Mouse (Mus musculus) midbrain, embryonic 13.5 days (tissue): Measurements from ENCODE around the gene Pck2. TPM values are rescaled to one million over a fixed set of nuclear protein-coding genes. Genes with fewer than 3 reads are reported as not detected.

Experiments
- ATAC-seq: fragments of 200-750 bp; cut with Nextera tagmentation; 2 replicates; pipeline ENCODE4 v1.8.0; 2017; ENCODE audit warnings: mild to moderate bottlenecking, moderate TSS enrichment, moderate library complexity
- H3K27ac ChIP-seq: fragments of 300-500 bp; sonication (generic); 2 replicates; pipeline ENCODE4 v1.5.1; 2015; ENCODE audit warnings: inconsistent platforms, mild to moderate bottlenecking, moderate library complexity
- H3K27me3 ChIP-seq: fragments of 300-500 bp; sonication (generic); 2 replicates; pipeline ENCODE4 v1.6.1; 2015; ENCODE audit warnings: mild to moderate bottlenecking, inconsistent platforms
- H3K36me3 ChIP-seq: fragments of 300-500 bp; sonication (generic); 2 replicates; pipeline ENCODE4 v1.6.1; 2015; ENCODE audit warnings: mild to moderate bottlenecking, inconsistent platforms
- H3K4me1 ChIP-seq: fragments of 300-500 bp; sonication (generic); replicated peaks from 2 replicates; pipeline ENCODE4 v1.6.1; 2015; ENCODE audit warnings: inconsistent platforms
- H3K4me2 ChIP-seq: fragments of 300-500 bp; sonication (generic); replicated peaks from 2 replicates; pipeline ENCODE4 v1.6.1; 2015; ENCODE audit warnings: moderate library complexity, mild to moderate bottlenecking, inconsistent platforms
- H3K4me3 ChIP-seq: fragments of 300-500 bp; sonication (generic); replicated peaks from 2 replicates; pipeline ENCODE4 v1.5.1; 2015; ENCODE audit warnings: mild to moderate bottlenecking, inconsistent platforms
- H3K9ac ChIP-seq: fragments of 300-500 bp; sonication (generic); replicated peaks from 2 replicates; pipeline ENCODE4 v1.6.1; 2015; ENCODE audit warnings: mild to moderate bottlenecking, inconsistent platforms
- H3K9me3 ChIP-seq: fragments of 300-500 bp; sonication (generic); 2 replicates; pipeline ENCODE4 v1.6.1; 2016; ENCODE audit warnings: mild to moderate bottlenecking, inconsistent platforms
- whole genome bisulfite sequencing: fragments of 180-500 bp; shearing (Covaris S2); methylation state at CpG from one replicate; pipeline ENCODE4 v1.1.7; 2015; 5-methylcytosine and 5-hydroxymethylcytosine counted together
- polyA plus RNA-seq: library from polyadenylated mRNA; unstranded; fragments of >200 nt; fragmentation: Nextera tagmentation; extraction: Ambion mirVana; gene quantifications from 2 replicates; pipeline ENCODE4 v1.2.1, GENCODE M21; 2015

Gene Pck2
- polyA plus RNA-seq, 1 experiment from 2014 or later: 16.6 TPM

DNA sequence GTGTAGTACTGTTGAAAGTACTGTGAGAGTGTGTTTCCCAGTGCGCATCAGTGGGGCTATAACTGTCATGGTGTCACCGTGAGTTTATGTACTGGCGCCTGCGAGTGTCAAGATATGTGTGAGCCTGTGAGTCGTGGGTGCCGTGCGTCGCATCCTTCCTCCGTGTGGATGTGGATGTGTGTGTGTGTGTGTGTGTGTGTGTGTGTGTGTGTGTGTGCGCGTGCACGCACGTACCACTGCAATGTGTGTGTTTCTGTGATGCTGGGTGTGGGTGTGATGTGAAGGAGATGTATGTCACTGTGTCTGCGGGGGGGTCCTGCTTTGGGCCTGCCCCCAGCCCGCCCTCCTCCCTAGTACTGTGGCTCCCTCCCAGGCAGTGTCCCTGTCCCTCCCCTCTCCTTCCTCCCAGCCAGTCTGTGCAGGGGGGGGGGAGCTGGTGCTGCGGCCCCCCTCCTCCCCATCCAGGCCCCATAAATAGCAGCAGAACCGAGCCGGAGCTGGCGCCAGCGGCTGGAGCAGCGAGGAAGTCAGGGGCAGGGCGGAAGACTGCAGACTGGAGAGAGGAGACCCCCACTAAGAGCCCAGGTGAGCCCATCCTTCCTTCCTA lies 29.8 kb upstream of the Pck2 start, which contains the start of gene Cpne6:
TSS of gene Cpne6 (plus strand) at position 321 of the 607 bp plus-strand sequence.
- WGBS: 81% methylated on average over 17 of the region's 22 CpGs
- no peak within 1 kb of the TSS for H3K4me2 ChIP-seq
- ATAC-seq: no peak
- no peak within 1 kb of the TSS for H3K9ac ChIP-seq
- H3K27me3 ChIP-seq: no peaks in the 10 kb centered on the region
- no peak within 1 kb of the TSS for H3K27ac ChIP-seq
- H3K4me1 ChIP-seq: peaks cover 18% of the 10 kb centered on the region
- no peak within 1 kb of the TSS for H3K4me3 ChIP-seq
- peaks cover 18% of the 10 kb centered on the region; the same call in 1 of the 2 replicates for H3K36me3 ChIP-seq
- H3K9me3 ChIP-seq: no peaks in the 10 kb centered on the region

DNA sequence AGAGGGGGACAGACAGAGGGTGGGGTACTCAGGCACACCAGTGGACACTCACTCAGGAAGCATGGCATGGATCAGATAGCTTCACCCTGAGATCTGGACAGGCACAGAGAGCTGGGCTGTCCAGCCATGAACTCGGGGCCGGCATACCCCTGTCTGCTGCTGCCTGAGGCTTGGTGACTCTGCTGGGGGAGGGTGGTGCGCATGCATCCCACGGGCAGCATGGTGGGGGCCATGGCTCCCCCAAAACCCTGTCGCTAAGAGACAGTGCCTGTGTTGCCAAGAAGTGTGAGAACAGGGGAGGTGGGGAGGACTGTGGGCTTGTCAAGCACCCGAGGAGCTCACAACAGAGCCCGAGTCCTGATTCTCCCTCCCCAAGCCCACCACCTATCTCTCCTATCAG lies 29.0 kb upstream of the Pck2 start:
- Histone ChIP-seq H3K27me3 (no peaks in the 10 kb centered on the region), H3K4me3 (no peak overlapping the region), H3K9me3 (no peaks in the 10 kb centered on the region), H3K36me3 (peaks cover 18% of the 10 kb centered on the region; the same call in 1 of the 2 replicates), H3K4me1 (peaks cover 18% of the 10 kb centered on the region), H3K27ac (no peak overlapping the region), H3K9ac (no peak overlapping the region), H3K4me2 (no peak overlapping the region)
- 60% methylated on average over 7 of the region's 7 CpGs for WGBS
- peak; percentile 39 for ATAC-seq

DNA sequence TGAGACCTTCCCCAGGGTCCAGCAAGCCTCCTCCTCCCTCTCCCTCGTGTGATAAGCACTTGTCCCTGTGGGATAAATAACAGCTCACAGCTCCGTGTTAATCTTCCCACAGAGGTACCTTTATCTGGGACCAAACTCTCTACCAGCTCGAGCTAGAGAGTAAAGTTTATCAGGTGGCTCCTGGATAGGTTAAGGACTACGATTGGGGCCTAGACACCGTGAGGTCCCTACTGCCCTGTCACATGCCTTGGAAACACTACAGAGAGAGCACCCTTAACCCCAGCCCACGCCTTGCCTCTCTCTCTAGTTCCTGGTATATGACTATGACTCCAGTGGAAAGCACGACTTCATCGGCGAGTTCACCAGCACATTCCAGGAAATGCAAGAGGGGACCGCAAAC lies 26.1 kb upstream of the Pck2 start:
- Histone ChIP-seq H3K4me2 (no peak overlapping the region), H3K27me3 (no peaks in the 10 kb centered on the region), H3K4me3 (no peak overlapping the region), H3K4me1 (peaks cover 23% of the 10 kb centered on the region), H3K9ac (no peak overlapping the region), H3K27ac (no peak overlapping the region), H3K36me3 (no peaks in the 10 kb centered on the region), H3K9me3 (no peaks in the 10 kb centered on the region)
- ATAC-seq: no peak
- WGBS: 74% methylated on average over 10 of the region's 10 CpGs

DNA sequence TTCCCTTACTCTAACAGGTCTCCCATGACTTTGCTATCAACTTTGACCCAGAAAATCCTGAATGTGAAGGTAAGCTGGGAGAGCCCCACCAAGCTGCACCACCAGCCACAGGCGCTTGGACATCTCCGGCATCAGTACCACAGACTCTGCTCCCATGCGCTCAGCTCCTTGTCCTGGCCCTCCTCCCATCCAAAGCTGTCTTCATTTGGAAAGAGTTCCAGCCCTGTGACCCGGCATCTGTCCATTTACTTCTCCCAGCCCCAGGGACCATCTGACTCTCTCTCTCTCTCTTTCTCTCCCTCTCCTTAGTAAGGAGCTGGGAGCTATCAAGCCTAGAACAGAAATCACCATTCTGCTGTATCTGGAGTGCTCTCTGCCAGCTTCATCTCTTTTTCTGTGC lies 24.2 kb upstream of the Pck2 start:
- Histone ChIP-seq H3K9me3 (no peaks in the 10 kb centered on the region), H3K36me3 (no peaks in the 10 kb centered on the region), H3K4me1 (peaks cover 32% of the 10 kb centered on the region), H3K4me2 (no peak overlapping the region), H3K27me3 (peaks cover 6% of the 10 kb centered on the region), H3K27ac (no peak overlapping the region), H3K4me3 (no peak overlapping the region), H3K9ac (no peak overlapping the region)
- WGBS: 82% methylated on average over 4 of the region's 4 CpGs
- no peak for ATAC-seq

DNA sequence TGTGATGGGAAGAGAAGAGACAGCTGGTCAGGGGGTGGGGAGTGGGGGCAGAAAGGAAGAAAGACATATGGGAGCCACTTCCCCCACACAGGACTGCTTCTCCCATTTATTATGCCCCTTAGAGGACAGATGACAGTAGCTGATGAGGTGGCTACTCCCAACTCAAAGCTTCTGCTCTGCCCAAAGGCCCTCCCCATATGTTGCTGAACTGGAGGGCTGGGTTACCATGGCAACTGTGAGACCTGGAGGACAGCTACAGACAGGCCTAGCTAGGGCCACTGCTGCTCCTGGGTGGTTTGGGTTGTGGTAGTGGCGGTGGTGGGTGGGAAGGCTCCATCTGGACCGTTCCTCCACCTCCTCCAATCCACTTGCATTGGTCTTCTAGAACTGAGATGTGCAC lies 21.2 kb upstream of the Pck2 start:
- H3K36me3 ChIP-seq: no peaks in the 10 kb centered on the region
- H3K9ac ChIP-seq: no peak overlapping the region
- peak; percentile 74 for ATAC-seq
- no peaks in the 10 kb centered on the region for H3K9me3 ChIP-seq
- H3K27ac ChIP-seq: no peak overlapping the region; the same call in 1 of the 2 replicates
- no peak overlapping the region for H3K4me3 ChIP-seq
- peaks cover 29% of the 10 kb centered on the region for H3K4me1 ChIP-seq
- peaks cover 24% of the 10 kb centered on the region for H3K27me3 ChIP-seq
- H3K4me2 ChIP-seq: no peak overlapping the region
- WGBS: 20% methylated on average over 2 of the region's 2 CpGs

DNA sequence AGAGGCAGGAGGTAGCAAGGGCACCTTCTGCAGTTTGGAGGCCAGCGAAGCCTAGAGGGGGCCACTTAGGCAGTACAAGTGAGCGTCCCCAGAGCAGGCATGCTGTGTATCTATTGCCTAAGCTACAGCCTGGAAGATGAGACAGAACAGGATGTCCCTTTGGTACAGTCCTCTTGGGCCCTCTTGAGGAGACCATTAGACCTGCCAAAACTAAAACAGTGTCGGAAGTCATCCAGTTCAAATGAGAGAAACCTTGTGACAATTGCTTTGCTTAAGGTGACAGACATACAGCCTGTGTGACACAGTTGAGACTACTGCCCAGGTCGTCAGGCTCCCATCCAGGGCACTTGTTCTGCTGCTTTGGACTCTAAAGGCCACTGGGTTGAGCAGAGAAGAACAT lies 20.5 kb upstream of the Pck2 start:
- Histone ChIP-seq H3K27me3 (peaks cover 24% of the 10 kb centered on the region), H3K9me3 (no peaks in the 10 kb centered on the region), H3K4me1 (peaks cover 29% of the 10 kb centered on the region), H3K36me3 (no peaks in the 10 kb centered on the region), H3K4me3 (0 out of 2 replicates have a peak overlapping the region, but pooled peaks have one; percentile 1), H3K27ac (no peak overlapping the region), H3K9ac (no peak overlapping the region), H3K4me2 (0 out of 2 replicates have a peak overlapping the region, but pooled peaks have one; percentile 4)
- 61% methylated on average over 4 of the region's 4 CpGs for WGBS
- ATAC-seq: no peak

DNA sequence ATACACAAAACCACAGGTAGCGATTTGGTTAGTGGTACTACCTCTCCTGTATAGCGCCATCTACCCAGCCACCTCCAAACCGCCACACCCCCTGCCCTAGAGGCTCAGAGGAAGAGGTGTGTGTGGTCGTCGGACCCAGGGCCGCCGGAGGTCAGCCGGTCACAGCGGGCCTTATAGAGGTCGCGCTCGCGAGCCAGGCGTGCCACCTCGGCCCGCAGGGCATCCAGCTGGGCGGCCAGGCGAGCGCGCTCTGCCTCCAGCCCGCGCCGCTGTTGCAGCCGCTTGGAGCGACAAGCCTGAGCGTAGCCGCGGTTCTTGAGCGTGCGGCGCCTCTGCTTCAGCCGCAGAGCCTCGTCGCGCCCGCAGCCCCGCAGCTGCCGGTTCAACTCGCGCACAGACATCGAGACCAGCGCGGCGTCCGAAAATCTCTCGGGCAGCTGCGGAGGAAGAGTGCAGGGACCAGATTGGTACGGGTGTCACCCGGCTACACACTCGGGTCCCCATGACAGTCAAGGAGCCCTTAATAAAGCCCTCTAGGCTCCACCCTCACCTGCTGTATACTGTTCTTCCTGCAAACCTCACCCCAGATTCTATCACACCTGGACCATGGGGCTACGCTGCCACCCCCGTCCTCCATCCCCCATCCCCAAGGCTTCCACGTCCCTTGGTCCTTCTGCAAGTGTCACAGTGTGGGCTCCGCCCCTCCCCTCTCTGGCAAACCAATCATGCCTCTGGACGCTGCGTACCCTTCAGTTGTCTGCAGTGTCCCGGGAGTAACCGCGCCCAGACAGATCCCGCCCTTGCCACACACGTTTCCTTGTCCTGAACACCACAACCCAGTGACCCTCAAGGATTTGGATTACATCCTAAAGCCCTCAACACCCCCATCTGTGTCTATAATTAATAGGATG lies 19.4 kb upstream of the Pck2 start:
- Histone ChIP-seq H3K4me1 (peaks cover 29% of the 10 kb centered on the region), H3K36me3 (no peaks in the 10 kb centered on the region), H3K27me3 (peaks cover 24% of the 10 kb centered on the region), H3K27ac (peak overlapping the region; percentile 77), H3K4me2 (peak overlapping the region; percentile 87), H3K9ac (peak overlapping the region; percentile 72), H3K9me3 (no peaks in the 10 kb centered on the region), H3K4me3 (peak overlapping the region; percentile 56)
- ATAC-seq: peak; percentile 76
- under 1% methylated on average over 61 of the region's 61 CpGs for WGBS

DNA sequence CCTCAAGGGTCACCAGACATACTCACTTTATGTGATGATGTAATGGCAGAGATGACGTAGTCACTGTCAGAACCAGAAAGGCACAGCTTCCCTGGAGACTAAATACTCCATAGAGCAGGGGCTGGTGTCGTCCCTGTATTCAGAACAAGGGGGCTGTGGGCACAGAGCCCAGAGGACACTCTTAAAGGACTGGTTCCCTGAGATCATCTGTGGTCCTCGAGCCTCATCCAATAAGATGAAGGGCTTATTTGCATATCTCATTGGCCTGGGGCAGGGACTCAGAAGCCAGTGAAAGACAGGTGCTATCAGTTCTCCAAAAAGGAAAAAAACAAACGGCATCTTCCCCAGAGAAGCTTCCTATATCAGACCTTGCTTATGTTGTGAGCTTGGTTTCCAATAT lies 16.0 kb upstream of the Pck2 start:
- no peaks in the 10 kb centered on the region for H3K9me3 ChIP-seq
- H3K4me2 ChIP-seq: no peak overlapping the region
- H3K27ac ChIP-seq: no peak overlapping the region
- no peak overlapping the region for H3K4me3 ChIP-seq
- no peaks in the 10 kb centered on the region for H3K36me3 ChIP-seq
- H3K9ac ChIP-seq: no peak overlapping the region
- WGBS: 60% methylated on average over 4 of the region's 4 CpGs
- peaks cover 17% of the 10 kb centered on the region for H3K4me1 ChIP-seq
- H3K27me3 ChIP-seq: peaks cover 25% of the 10 kb centered on the region
- ATAC-seq: no peak

DNA sequence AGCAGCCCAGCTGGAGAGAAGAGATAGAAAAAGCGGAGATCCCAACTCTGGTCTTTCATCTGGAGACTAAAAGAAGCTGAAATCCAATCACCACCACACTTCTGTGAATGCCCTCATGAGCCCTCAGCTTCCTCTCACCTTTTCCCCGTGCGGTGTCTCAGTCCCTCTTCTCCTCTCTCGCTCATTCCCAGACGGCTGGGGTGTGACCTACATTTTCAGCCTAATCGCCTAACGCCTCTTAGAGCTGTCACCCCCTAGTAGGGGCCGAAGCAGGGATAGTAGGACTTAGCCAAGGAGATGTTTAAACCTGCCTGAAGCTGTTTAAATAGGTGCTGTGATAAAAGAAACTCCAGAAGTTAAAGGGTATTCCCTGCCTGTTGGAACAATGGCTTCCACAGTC lies 15.3 kb upstream of the Pck2 start, which contains the start of gene Nrl:
TSS of gene Nrl (minus strand) at position 197 of the 400 bp plus-strand sequence.
- no peaks in the 10 kb centered on the region for H3K9me3 ChIP-seq
- no peaks in the 10 kb centered on the region for H3K36me3 ChIP-seq
- no peak within 1 kb of the TSS for H3K4me2 ChIP-seq
- no peak within 1 kb of the TSS for H3K4me3 ChIP-seq
- no peak for ATAC-seq
- peaks cover 26% of the 10 kb centered on the region for H3K27me3 ChIP-seq
- H3K27ac ChIP-seq: no peak within 1 kb of the TSS
- 52% methylated on average over 8 of the region's 8 CpGs for whole genome bisulfite sequencing
- H3K4me1 ChIP-seq: peaks cover 10% of the 10 kb centered on the region
- no peak within 1 kb of the TSS for H3K9ac ChIP-seq

DNA sequence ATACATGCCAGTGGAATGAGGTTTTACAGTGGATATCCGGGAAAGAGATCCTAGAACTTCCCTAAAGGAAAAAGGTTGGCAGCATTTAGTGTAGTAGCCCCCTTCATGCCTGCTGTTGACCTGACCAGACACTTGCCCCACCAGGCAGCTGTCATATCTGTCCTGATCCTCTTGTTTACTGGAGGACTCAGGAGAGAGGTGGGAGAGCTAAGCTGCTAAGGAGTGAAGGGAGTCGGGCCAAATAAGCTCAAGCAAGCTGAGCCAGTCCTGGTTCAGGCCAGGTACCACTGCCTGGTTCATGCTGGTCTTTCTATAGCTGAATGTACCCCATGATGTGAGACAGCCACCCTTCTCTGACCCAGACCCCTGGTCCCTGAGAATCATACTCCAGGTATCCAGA lies 13.4 kb upstream of the Pck2 start:
- Histone ChIP-seq H3K4me2 (no peak overlapping the region), H3K36me3 (no peaks in the 10 kb centered on the region), H3K4me1 (no peaks in the 10 kb centered on the region), H3K9ac (no peak overlapping the region), H3K9me3 (no peaks in the 10 kb centered on the region), H3K4me3 (no peak overlapping the region), H3K27me3 (peaks cover 25% of the 10 kb centered on the region), H3K27ac (no peak overlapping the region)
- ATAC-seq: no peak
- 81% methylated on average over 2 of the region's 2 CpGs for WGBS

DNA sequence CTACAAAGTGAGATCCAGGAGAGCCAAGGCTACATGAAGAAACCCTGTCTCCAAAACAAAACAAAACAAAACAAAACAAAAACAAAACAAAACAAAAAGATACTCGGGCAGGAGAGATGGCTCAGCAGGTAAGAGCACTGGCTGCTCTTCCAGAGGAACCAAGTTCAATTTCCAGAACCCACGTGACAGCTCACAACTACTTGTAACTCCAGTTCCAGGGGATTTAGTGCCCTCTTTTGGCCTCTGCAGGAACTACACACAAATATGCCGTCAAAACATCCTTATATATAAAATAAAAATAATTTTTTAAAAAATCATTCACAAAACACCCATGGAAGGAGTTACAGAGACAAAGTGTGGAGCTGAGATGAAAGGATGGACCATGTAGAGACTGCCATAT lies 12.1 kb upstream of the Pck2 start:
- no peak overlapping the region for H3K4me3 ChIP-seq
- H3K4me2 ChIP-seq: no peak overlapping the region
- H3K4me1 ChIP-seq: no peaks in the 10 kb centered on the region
- no peaks in the 10 kb centered on the region for H3K36me3 ChIP-seq
- 17% methylated on average over 3 of the region's 3 CpGs for WGBS
- H3K9ac ChIP-seq: no peak overlapping the region
- ATAC-seq: no peak
- H3K27ac ChIP-seq: no peak overlapping the region
- peaks cover 18% of the 10 kb centered on the region for H3K27me3 ChIP-seq
- H3K9me3 ChIP-seq: no peaks in the 10 kb centered on the region

DNA sequence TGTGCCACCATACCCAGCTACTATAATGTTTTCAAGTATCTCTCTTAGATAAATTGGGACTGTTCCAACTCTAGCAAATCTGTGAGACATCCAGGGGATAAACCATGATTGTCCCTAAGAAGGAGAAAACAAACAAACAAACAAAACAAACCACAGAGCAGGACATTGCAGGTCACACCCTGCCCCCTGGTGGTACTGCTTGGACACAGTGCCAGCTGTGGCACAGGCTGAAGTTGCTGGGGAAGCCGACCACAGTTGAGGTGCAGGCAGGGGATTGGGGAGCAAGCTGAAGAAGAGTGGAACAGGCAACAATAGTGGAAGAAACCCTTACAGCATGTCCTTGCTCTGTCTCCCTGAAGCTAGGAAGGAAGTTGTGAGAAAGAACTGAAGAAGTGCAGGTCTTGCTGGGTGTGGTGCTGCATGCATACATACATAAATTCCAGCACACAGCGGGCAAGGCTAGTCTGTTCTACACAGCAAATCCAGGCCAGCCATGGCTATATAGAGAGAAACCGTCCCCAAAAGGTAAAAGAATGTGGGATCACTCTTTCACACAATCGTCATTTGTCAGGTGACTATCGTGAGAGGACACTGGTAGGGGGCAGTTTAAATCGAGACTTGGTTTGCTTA lies 3.8 kb upstream of the Pck2 start:
- Histone ChIP-seq H3K4me2 (no peak overlapping the region), H3K27ac (no peak overlapping the region), H3K4me1 (peaks cover 17% of the 10 kb centered on the region), H3K9ac (no peak overlapping the region), H3K36me3 (no peaks in the 10 kb centered on the region), H3K27me3 (no peaks in the 10 kb centered on the region), H3K4me3 (no peak overlapping the region), H3K9me3 (no peaks in the 10 kb centered on the region)
- ATAC-seq: no peak
- 60% methylated on average over 6 of the region's 6 CpGs for WGBS
